Mouse (Mus musculus) brain, embryonic 14.5 days (tissue): Measurements from ENCODE around the gene Tectb. TPM values are rescaled to one million over a fixed set of nuclear protein-coding genes. Genes with fewer than 3 reads are reported as not detected.
"Not testable (repeated sequence)": the region's sequence is repeated elsewhere in the genome, so short reads cannot be mapped to it uniquely, and the experiment has no call there.

Experiments
- DNase-seq: peaks from one replicate; pipeline ENCODE4 v3.0.0-alpha.2; 2011; ENCODE audit warnings: low read depth
- CTCF ChIP-seq: fragments of 200-500 bp; IDR thresholded peaks from 2 replicates; pipeline ENCODE4 v1.5.1; 2012; ENCODE audit warnings: inconsistent platforms, mild to moderate bottlenecking, moderate library complexity, borderline replicate concordance; ENCODE audit not compliant: insufficient read depth, insufficient read length; ENCODE audit errors: extremely low read depth
- POLR2A ChIP-seq: fragments of 200-500 bp; IDR thresholded peaks from 2 replicates; pipeline ENCODE4 v1.6.1; 2012; ENCODE audit warnings: mild to moderate bottlenecking, inconsistent platforms, borderline replicate concordance; ENCODE audit not compliant: poor library complexity, insufficient read depth, insufficient read length, severe bottlenecking; ENCODE audit errors: extremely low read depth
- polyA plus RNA-seq: library from polyadenylated mRNA; depleted of rRNA; stranded (reverse); fragments of >200 nt; gene quantifications from 2 replicates; pipeline ENCODE4 v1.2.3, GENCODE M21; 2012

Gene Tectb
- polyA plus RNA-seq, 1 experiment, result 0.18 TPM

DNA sequence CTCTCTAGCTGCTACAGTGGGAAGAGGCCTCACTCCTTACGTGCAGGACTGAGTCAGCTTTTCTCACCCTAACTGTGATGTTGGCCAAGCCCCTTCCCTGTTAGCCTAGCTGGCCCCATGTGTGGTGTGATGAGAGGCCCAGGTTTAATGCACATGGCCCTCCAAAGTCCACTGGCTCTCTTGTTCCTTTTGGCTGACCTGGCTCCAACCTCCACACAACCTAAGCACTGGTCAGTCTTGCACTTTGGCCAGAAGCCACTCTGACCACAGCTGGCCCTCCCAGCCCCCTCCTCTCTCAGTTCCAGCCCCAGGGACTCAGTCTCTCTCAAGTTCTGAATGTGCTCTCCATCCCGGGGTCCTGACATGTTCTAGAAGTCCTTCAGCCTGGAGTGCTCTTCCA, 35.4 kb upstream of the Tectb start:
- no peak for DNase-seq
- TF ChIP-seq CTCF (no peak), POLR2A (no peak)

DNA sequence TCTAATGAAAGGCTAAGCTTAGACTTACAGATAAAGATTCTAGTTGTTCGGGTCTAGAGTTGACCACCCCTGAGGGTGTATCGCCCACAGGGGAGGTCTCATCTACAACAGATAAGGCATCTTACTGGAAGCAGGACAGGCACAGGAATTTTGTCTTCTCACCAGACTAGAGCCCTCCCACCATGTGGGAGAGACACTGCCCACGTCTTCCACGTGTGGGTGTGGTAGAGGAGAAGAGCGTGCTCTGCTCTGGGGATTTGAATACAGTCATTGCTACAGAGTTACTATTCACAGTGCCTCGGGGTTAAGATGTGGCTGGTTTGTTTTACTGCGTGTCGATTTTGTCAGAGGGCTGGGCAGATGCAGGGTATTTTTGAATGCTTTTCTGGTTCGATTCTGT, 33.0 kb upstream of the Tectb start:
- no peak for TF ChIP-seq POLR2A
- no peak for TF ChIP-seq CTCF
- DNase-seq, result no peak

DNA sequence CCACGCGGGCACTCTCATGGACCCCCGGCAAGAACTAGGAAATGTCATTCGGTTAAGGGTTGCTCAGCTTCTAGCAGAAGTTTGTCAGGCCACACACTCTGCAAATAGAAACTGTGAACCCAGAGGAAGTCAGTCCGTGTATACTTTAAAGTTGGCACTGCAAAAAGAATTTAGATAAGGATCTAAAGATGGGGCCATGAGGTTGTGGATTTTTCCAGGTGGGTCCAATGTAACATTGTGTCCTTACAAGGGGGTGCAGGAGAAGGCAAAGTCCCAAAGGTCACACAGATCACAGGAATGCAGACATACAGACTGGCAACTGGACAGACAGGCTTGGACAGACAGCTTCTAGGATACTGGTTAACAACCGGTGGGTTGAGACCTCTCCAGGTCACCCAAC, 32.4 kb upstream of the Tectb start:
- TF ChIP-seq CTCF (no peak), POLR2A (no peak)
- no peak for DNase-seq

DNA sequence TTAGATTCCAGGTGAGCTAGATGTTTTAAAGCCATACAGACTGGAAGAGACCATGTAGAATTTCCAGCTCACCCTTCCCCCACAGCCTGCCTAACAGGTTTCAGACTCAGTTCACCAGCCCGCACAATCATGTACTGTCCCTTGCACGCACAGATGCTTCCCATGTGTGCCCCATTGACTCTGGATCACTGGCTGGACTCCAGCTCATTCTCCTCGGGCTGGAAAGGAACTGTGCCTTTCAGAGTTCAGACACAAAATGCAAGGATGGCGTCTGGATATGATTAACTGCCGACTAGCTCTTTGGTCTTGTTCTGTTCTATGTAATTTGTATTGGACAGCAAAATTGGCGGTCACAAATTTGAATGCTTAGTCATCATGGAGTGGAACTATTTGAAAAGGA, 30.9 kb upstream of the Tectb start:
- TF ChIP-seq CTCF (no peak), POLR2A (no peak)
- DNase-seq, result no peak

DNA sequence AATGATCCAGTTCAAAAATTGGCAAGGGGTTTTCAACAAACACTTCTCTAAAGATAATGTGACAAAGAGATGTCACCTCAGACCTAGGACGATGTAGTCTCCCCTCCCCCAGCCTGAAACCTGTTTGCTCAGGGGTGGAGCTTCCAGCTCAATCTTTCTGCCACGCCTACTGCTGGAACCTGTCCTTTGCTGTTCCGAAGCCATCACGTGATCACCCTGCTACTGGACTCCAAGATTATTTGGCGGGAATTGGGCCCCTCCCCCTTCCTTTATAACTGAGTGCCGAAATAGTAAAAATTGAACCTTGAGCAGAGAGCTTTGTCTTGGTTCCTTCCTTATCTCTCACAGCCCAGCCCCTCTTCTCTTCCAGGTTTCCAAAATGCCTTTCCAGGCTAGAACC, 28.3 kb upstream of the Tectb start:
- not testable (repeated sequence) for DNase-seq

DNA sequence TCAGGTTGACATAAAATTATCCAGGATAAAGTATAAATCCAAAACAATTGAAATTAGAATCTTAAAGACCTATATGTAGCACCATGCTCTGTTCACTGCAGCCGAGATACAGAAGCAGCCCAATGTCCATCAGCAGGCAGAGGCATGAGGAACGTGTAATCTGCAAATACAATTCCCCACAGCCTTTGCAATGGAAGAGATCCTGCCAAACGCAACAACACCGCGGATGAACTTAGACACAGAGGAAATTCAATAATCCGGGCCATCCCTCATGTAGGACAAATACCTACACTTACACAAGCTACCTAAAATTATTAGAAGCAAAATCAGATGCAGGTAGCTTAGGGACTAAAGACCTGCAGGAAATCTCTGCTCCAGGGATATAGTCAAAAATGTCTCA, 27.6 kb upstream of the Tectb start:
- no peak for DNase-seq
- TF ChIP-seq POLR2A (no peak), CTCF (no peak)

DNA sequence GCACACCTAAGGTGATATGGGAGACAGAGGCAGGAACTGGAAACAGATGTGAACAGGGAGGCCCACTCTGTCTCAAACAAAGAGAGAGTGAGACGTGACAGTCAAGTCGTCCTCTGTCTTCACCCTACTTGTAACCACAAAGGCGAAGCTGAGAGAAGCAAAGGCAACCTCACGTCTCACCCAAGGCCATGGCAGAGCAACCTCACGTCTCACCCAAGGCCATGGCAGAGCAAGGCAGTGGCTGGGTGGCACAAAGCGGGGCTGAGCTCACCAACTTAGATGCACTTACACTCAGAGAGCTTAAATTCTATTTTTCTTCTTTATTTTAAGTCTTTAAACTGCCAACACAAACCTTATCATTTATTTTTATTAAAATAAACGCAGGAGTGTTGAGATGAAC, 23.5 kb upstream of the Tectb start:
- DNase-seq, result no peak
- TF ChIP-seq CTCF, result no peak
- no peak for TF ChIP-seq POLR2A

DNA sequence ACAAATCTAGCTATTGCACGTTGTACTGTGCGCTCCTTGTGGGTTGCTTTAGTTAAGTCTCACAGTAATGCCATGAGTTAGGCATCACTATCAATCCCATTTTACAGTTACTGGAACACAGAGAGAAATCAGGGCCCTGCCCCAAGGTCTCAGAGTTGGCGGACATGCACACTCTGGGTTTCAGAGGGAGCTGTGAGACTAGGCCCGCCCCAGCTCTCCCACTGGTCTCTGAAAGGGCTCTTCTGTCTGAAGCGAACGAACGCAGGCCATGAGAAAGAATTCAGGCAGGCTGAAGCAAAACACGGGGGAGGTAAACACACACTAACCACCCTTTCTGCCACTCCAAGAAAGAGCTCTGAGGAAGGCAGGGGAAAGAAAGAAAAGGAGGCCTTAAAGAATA, 21.9 kb upstream of the Tectb start:
- TF ChIP-seq POLR2A, result no peak
- TF ChIP-seq CTCF, result no peak

DNA sequence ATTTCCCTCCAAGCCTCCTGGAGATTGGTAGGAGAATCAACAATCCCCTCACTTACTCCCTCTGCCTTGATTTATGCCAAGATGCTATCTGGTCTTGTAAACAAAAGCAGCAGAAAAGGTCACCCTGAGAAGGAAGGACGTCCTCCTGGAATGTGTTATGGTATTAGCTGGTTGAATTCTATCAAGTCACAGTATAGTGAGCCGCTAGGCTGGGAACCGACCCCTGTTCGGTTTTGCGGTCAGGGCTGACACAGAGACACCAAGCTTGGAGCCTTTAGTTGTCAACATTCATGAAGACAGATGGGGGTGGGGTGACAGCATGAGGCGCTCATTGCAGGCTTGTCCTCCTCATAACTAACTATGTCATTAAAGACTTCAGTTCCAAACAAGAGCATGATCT, 20.7 kb upstream of the Tectb start:
- TF ChIP-seq CTCF, result no peak
- TF ChIP-seq POLR2A, result no peak
- DNase-seq, result no peak

More for the DNA sequence above, 21.9 kb upstream of the Tectb start:
- DNase-seq, result peak; percentile 44

DNA sequence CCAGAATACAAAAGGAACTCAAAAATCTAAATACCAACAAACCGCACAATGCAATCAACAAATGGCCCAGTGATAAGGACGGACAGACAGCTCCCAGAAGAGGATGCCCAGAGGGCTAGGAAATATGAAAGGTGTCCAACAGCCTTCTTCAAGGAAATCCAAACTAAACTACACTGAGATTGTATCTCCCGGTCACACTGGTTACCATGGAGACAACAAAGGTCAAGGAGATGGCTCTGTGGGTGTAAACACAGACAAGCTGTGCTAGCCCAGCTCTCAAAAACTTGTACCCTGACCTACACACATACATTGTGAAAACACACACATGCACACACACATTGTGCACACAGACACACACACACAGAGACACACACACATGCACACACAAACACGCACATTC, 18.3 kb upstream of the Tectb start:
- DNase-seq, result no peak
- TF ChIP-seq CTCF (no peak), POLR2A (no peak)

DNA sequence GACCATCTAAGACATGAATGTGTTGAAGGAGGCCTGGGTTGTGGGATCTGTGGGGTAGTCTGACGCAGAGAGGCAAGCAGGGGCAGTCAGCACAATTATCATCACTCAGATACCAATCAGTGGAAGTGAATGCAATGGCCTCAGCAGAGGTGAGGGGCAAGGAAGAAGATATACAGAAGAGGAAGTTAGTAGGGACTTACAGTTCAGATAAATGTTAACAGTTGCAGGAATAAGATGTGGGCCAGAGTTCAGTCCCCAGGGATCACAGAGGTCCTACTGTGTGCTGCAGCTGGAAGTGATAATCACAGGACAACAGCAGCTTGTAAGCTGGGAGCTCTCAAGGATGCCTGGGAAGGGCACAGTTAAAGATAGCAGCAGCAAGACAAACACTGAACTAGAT, 16.4 kb upstream of the Tectb start:
- no peak for DNase-seq
- TF ChIP-seq POLR2A, result no peak
- TF ChIP-seq CTCF, result no peak

DNA sequence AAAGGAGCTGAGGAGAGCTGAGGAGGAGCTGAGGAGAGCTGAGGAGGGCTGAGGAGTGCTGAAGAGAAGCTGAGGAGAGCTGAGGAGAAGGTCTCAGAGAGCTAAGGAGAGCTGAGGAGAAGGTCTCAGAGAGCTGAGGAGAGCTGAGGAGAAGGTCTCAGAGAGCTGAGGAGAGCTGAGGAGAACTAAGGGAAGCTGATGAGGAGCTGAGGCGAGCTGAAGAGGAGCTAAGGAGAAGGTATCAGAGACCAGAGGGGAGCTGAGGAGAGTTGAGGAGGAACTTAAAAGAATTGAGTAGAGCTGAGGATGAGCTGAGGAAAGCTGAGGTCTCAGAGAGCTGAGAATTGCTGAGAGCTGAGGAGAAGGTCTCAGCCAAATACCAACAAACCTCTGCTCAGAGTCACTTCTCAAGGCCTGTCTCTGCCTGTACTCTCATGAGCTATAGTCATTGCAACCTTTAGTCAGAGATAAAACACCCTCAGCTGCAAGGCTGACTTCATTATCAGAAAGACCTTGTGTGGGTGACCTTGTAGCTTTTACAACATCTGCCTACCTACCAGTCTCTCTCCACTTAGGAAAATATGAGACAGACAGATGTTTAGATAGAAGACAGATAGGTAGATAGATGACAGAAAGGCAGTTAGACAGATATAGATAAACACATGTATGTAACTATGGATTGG, 15.2 kb upstream of the Tectb start:
- no peak for TF ChIP-seq CTCF
- DNase-seq, result no peak

DNA sequence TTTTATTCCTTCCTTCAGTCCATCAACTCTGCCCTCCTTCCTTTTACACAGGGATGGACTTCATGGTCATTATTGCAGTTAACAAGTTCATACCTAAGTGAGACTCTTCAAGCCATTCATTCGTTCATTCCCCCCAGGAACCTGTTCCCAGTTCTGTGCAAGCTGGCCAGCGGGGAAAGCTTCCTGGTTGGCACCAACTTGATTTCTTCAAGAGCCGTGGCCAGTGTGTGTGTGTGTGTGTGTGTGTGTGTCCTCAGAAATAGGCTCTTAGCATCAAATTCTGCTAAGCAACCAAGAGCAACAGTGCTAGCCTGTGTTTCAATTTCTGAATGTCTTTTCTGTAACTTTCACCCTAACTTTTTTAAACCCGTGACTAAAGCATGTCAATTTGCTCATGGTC, 14.6 kb upstream of the Tectb start:
- no peak for DNase-seq
- no peak for TF ChIP-seq CTCF
- TF ChIP-seq POLR2A, result no peak

DNA sequence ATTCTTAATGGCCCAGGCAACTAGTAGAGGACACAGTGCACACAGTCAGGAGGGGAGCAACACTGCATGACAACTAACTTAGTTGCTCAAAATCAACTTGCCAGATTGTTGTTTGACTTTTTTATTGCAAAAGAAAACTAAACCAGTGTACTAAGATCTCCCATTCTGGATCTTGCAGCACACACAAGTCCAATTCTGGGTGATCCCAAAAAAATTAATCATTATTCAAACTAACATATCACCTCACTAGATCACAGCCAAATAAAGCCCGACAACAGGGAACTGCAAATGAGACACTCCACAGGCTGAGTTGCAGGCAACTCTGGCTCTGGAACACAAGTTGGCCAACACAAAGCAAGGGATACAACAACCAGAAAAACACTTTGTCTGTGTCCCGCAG, 13.8 kb upstream of the Tectb start:
- TF ChIP-seq POLR2A (no peak), CTCF (no peak)
- no peak for DNase-seq

DNA sequence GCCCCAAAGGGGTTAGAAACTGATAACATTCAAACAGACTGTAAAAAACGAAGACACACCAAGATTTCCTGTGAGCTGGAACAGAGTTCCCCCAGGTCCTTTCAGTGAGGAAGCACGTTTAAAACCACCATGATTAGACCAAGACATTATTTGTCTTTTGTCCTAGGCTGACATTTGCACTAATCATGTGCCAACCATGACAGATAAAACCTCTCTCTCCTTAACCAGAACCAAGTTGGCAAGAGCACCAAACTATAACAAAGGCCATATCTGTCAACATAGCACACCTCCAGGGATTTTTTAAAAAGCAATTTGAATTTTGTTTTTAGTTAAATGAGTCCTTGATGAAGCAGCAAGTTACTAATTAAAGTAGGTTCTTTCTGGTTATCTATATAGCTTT, 12.8 kb upstream of the Tectb start:
- no peak for DNase-seq
- TF ChIP-seq POLR2A (no peak), CTCF (no peak)
